Mouse (Mus musculus) heart, postnatal 25 days (tissue): ENCODE measurements around the gene Olfr860. TPM values are rescaled to one million over a fixed set of nuclear protein-coding genes. Genes with fewer than 3 reads are reported as not detected.
"Not testable (repeated sequence)": the region's sequence is repeated elsewhere in the genome, so short reads cannot be mapped to it uniquely, and the experiment has no call there.

Experiments used
- DNase-seq: peaks from one replicate; pipeline ENCODE4 v3.0.0; 2022; ENCODE audit warnings: low spot score
- intact Hi-C: fragments of 180-260 bp; cut with DNase I; formaldehyde crosslinking; loops from one replicate; pipeline ENCODE4 v1.15.1; 2025
- total RNA-seq, 2 experiments: library from RNA; stranded (reverse); gene quantifications; 2 replicates each; pipeline ENCODE4 v1.2.3; 2021

Gene Olfr860
- not detected for total RNA-seq

DNA sequence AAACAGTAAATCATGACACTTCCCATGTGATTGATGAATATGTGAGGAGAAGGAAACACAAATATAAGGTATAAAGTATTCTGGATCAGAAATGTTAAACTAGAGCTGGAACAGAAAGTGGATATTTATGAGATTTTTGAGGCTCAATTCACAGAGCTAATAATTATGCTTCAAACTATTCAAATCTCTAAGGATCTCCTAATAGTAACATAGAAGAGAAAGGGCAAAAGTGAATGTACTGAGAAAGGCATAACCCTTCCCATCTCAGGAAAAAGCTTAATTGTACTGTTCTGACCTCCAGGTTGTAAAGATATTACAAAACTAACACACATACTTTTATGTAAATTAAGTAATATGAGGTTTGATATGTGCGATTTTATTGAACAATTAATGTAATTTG lies at the start of gene Olfr860:
TSS of gene Olfr860 (minus strand) at position 101 of the 400 bp plus-strand sequence.
- intact Hi-C loops = no loop called here

DNA sequence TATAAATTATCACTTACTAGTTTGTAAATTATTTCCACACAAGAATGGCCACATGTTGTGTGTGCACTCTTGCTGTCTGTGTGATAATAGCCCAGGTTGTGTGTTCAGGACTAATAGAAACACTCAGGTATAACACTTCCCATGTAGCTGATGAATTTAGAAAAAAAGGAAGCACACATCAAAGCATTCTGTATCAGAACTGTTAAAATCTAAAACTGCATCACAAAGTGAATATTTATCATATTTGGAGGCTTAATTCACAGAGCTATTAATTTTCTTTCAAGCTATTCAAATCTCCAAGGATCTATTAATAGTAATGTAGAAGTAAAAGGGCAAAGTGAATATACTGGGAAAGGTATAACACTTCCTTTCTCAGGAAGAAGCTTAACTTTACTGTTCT lies 38.4 kb upstream of the Olfr860 start, which contains the start of gene Olfr862:
TSS of gene Olfr862 (minus strand) at position 101 of the 400 bp plus-strand sequence.
- intact Hi-C loops = no loop called here
- DNase-seq = no peak

More for the DNA sequence above, at the start of gene Olfr860:
- no peak for DNase-seq

DNA sequence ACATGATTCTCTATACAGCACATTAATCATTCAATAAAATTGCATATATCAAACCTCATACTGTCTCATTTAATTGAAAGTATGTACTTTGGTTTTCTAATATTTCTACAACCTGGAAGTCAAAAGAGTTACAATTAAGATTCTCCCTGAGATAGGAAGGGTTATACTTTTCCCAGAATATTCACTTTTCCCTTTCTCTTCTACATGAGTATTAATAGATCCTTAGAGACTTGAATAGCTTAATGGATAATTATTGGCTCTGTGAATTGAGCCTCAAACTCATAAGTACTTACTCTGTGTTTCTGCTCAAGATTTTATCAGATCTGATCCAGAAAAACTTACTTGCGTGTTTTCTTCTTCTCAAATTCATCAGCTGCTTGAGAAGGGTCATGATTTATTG lies 44.9 kb downstream of the Olfr860 start, which contains the start of gene Olfr859:
TSS of gene Olfr859 (plus strand) at position 301 of the 400 bp plus-strand sequence.
- intact Hi-C loops, DNase-seq: not testable (repeated sequence)

DNA sequence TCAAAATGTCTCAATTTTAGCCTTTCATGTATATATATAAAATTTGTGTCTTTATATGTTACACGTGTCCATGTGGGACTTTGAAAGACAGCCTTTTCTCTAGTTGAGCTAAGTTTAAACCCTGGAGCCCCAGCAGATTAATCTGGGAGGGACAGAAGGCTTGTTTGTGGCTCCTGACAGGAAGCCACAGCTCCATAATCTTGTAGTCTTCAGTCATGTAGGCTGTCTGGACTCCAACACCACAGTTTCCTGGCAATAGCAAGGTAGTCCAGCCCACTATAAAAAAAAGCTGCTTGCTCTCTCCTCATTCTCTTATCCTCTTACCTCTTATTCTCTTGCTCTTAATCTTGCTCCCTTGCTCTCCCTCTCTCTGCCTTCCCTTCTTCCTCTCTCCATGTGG lies 46.5 kb downstream of the Olfr860 start:
- DNase-seq = no peak
- intact Hi-C loops = no loop called here

Other genes with a start within 250 kb of the Olfr860 start
- gene Zfp317, start 227.6 kb downstream of the Olfr860 start, total RNA-seq = 10 to 100 TPM; 13.4 to 14.6 TPM
- not detected for gene Olfr857, start 140.3 kb downstream of the Olfr860 start, total RNA-seq
- gene Olfr58, start 69.5 kb downstream of the Olfr860 start, total RNA-seq = not detected
- not detected for gene Olfr859, start 44.8 kb downstream of the Olfr860 start, total RNA-seq
- not detected for gene Olfr862, start 38.3 kb upstream of the Olfr860 start, total RNA-seq
- gene Olfr77, start 67.1 kb upstream of the Olfr860 start, total RNA-seq = not detected
- not detected for gene Olfr866, start 178.3 kb upstream of the Olfr860 start, total RNA-seq
- gene Olfr867, start 207.8 kb upstream of the Olfr860 start, total RNA-seq = not detected
- gene Olfr868, start 248.9 kb upstream of the Olfr860 start, total RNA-seq = not detected